Mouse (Mus musculus): ENCODE results near the gene Tmeff2.
"Not testable (repeated sequence)": the region's sequence is repeated elsewhere in the genome, so short reads cannot be mapped to it uniquely, and the experiment has no call there.

Gene Tmeff2

DNA sequence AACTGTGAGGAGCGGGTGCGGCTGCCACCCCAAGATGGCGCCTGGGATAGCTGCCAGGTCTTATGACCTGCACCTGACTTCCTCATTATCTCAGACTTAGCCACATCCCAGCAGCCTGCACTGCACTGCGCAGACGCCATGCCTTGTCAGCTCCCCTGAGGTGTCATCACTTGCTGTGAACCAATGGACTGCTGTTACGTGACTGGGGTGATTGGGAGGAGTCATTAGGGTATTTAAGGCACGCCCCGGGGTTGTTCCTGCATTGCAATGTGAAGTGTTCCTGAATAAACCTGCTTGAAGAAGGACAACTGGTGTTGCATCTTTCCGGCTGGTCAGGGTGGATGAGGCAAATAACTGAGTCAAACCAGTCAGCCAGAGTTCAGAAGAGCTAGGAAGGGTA lies at the start of gene Tmeff2:
Tmeff2 (plus strand) TSS at position 262 of the 400 bp plus-strand sequence.
- DNase-seq (ENCODE audit: low read depth, low spot score): not testable (repeated sequence)

GRCm38 (mm10) chr1:50861515-50861914 lies 38.9 kb upstream of the Tmeff2 start:
- DNase-seq (ENCODE audit: low read depth, low spot score): no peak

DNA sequence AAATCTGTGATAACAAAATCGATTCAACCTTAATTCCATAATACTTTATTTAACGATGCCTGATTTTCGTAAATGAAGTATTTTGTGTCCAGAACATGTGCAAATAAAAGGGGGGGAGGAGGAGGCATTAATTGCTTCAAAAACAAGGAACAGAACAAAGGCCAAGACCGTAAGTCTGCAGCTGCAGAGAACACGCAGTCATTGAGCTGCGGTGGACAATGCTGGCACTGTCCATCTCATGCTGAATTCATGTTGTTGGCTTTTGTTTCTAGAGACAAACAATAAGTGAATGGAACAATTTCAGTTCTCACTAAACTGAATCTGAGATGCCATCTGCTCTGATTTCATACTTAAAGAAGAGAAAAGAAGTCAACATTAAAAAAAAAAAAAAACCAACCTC lies 2.8 kb upstream of the Tmeff2 start:
- peak; percentile 37 for DNase-seq (ENCODE audit: low read depth, low spot score)

GRCm38 (mm10) chr1:50924838-50925355 lies 24.4 kb downstream of the Tmeff2 start:
- DNase-seq (ENCODE audit: low read depth, low spot score): no peak

DNA sequence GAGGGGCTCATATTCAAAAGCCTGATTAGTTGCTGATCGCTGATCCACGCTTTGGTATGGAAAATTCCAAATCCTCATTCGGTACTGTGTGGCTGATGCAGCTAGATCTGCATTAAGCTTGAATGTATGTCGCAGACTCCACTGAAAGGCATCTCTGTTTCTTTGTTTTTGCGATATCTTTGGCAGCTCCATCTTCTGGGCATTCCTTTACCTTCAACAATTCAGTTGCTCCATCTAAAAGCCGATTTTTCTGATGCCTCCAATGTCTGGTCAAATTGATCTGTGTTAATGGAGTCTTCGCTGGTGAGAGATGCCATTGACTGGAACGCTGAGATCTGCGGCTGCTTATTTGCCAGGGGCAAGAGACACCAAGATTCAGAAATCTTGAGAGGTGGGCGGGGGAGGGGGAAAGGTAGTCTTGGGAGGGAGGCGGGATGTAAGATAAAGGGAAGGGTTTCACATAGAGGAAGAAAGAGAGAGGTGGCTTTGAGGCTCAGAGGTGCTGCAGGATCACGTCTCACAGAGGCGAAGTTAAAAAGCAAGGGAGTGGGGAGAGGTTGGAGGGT lies 25.0 kb downstream of the Tmeff2 start:
- peak; percentile 4 for DNase-seq (ENCODE audit: low read depth, low spot score)

GRCm38 (mm10) chr1:50926374-50927060 lies 26.1 kb downstream of the Tmeff2 start:
- DNase-seq (ENCODE audit: low read depth, low spot score): peak; percentile 39

DNA sequence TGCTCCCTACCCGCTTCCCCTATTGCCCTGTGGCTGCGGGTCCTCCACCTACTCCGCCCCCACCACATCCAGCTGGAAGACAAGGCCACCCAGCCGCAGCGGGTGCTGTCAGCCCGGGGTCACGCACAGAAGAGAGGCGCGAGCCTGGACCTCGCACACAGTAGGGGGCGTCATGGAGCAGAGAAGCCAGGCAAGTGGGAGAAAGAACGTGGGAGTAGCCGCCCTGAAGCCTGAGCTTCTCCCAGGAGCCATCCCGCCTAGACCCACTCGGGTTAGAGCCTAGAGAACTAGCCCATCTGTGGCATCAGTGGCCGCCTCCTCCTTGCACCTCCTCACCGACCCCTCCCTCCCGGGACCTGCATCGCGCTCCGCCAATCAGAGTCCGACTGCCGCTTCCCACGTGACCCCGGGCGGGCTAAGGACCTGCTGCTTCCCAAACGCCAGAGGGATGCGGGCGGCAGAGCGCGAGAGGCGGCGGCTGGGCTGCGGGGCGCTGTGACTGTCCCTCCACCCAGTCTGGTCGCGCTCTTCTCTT lies 26.7 kb downstream of the Tmeff2 start:
- peak; percentile 93 for DNase-seq (ENCODE audit: low read depth, low spot score)

GRCm38 (mm10) chr1:50927679-50928187 lies 27.3 kb downstream of the Tmeff2 start:
- peak; percentile 49 for DNase-seq (ENCODE audit: low read depth, low spot score)

- DNase-seq (ENCODE audit: low read depth, low spot score): peak; percentile 4
Observed at GRCm38 (mm10) chr1:50928776-50929175, 28.3 kb downstream of the Tmeff2 start.

GRCm38 (mm10) chr1:50935076-50935475 lies 34.6 kb downstream of the Tmeff2 start:
- DNase-seq (ENCODE audit: low read depth, low spot score): no peak

DNA sequence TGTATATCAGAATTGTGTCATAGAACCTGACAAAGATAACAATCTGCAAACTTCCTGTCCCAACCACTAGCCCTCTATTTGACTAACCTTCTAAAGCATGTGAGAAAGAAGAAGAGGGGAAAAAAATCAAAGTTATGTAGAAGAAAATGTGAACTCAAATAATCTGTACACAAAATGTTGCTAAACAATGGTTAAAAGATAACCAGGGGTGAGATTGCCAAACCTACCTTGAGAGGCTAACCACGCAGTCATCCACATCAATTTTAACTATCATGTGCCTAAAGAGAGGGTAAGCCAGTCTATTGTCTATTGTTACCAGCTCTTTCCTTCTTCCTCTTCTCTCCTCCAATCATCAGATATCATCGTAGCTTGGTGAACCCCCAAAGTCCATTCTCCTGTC lies 35.0 kb downstream of the Tmeff2 start:
- DNase-seq (ENCODE audit: low read depth, low spot score): no peak

GRCm38 (mm10) chr1:50940131-50941039 lies 39.9 kb downstream of the Tmeff2 start:
- no peak for DNase-seq (ENCODE audit: low read depth, low spot score)

- no peak for DNase-seq (ENCODE audit: low read depth, low spot score)
Observed at GRCm38 (mm10) chr1:50948575-50948974, 48.1 kb downstream of the Tmeff2 start.

- DNase-seq (ENCODE audit: low read depth, low spot score): no peak
Observed at GRCm38 (mm10) chr1:50958844-50959243, 58.4 kb downstream of the Tmeff2 start.

- DNase-seq (ENCODE audit: low read depth, low spot score): peak; percentile 75
Observed at GRCm38 (mm10) chr1:50961954-50962648, 61.7 kb downstream of the Tmeff2 start.

GRCm38 (mm10) chr1:50962649-50963000 lies 62.2 kb downstream of the Tmeff2 start:
- no peak for DNase-seq (ENCODE audit: low read depth, low spot score)

DNA sequence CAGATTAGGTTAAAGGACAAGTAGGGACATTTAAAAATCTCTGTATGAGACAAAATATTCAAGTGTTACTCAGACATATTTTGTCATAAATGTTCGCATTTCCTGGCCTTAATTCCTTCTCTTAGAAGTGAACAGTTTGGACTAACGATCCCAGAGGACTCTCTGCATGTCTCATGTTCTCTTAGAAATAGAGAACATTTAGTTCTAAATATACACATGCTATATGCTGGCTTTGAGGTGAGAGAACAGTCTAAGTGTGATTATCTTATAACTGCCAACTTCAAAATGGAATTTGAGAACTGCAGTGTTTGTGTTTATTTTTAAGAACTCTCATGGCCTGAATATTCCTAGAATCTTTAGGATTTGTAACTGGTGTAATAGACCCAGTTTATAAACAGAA lies 69.2 kb downstream of the Tmeff2 start:
- no peak for DNase-seq (ENCODE audit: low read depth, low spot score)

- DNase-seq (ENCODE audit: low read depth, low spot score): no peak
Observed at GRCm38 (mm10) chr1:50970853-50971252, 70.4 kb downstream of the Tmeff2 start.

- no peak for DNase-seq (ENCODE audit: low read depth, low spot score)
Observed at GRCm38 (mm10) chr1:50972509-50973436, 72.3 kb downstream of the Tmeff2 start.
